Mouse (Mus musculus): ENCODE measurements at regions not wholly inside any gene's neighbourhood (a gene's known extent, or its start where the extent isn't known, plus 50 kb on each side); places are given as distances from the start of the nearest gene placed in this dataset.

- Histone ChIP-seq H3K4me1 (ENCODE audit: control insufficient read depth, insufficient read depth, low read length) (no peaks in the 10 kb centered on the region), H3K4me3 (replicated peaks; ENCODE audit: extremely low read depth, low read depth, low read length) (no peak overlapping the region)
- WGBS: 80% methylated on average over 5 of the region's 5 CpGs
- no peak for DNase-seq
- TF ChIP-seq CTCF (IDR thresholded peaks at IDR 0.05; ENCODE audit: insufficient read depth, low read length): no peak
- TF ChIP-seq POLR2A (IDR thresholded peaks at IDR 0.05; ENCODE audit: borderline replicate concordance, extremely low read depth, low read depth, low read length): no peak
Observed at GRCm38 (mm10) chr15:51324211-51324610, 2560.5 kb upstream of the Gm7489 start.

- 50% methylated on average over 5 of the region's 5 CpGs for WGBS
- Histone ChIP-seq H3K4me3 (replicated peaks; ENCODE audit: extremely low read depth, low read depth, low read length) (no peak overlapping the region), H3K4me1 (ENCODE audit: control insufficient read depth, insufficient read depth, low read length) (no peaks in the 10 kb centered on the region)
- DNase-seq: no peak
- TF ChIP-seq CTCF (IDR thresholded peaks at IDR 0.05; ENCODE audit: insufficient read depth, low read length): no peak
- no peak for TF ChIP-seq POLR2A (IDR thresholded peaks at IDR 0.05; ENCODE audit: borderline replicate concordance, extremely low read depth, low read depth, low read length)
Observed at GRCm38 (mm10) chr15:51327702-51328101, 2557.0 kb upstream of the Gm7489 start.

- H3K4me3 ChIP-seq (replicated peaks; ENCODE audit: extremely low read depth, low read depth, low read length): no peak overlapping the region
- WGBS: 55% methylated on average over 1 of the region's 1 CpGs
- H3K4me1 ChIP-seq (ENCODE audit: control insufficient read depth, insufficient read depth, low read length): no peaks in the 10 kb centered on the region
- DNase-seq: no peak
- no peak for TF ChIP-seq CTCF (IDR thresholded peaks at IDR 0.05; ENCODE audit: insufficient read depth, low read length)
- no peak for TF ChIP-seq POLR2A (IDR thresholded peaks at IDR 0.05; ENCODE audit: borderline replicate concordance, extremely low read depth, low read depth, low read length)
Observed at GRCm38 (mm10) chr15:51336441-51336840, 2548.3 kb upstream of the Gm7489 start.

GRCm38 (mm10) chr15:51346301-51346700 is 2538.4 kb upstream of the Gm7489 start:
- DNase-seq: no peak
- H3K4me1 ChIP-seq (ENCODE audit: control insufficient read depth, insufficient read depth, low read length): no peaks in the 10 kb centered on the region
- TF ChIP-seq POLR2A (IDR thresholded peaks at IDR 0.05; ENCODE audit: borderline replicate concordance, extremely low read depth, low read depth, low read length): no peak
- TF ChIP-seq CTCF (IDR thresholded peaks at IDR 0.05; ENCODE audit: insufficient read depth, low read length): no peak
- no peak overlapping the region for H3K4me3 ChIP-seq (replicated peaks; ENCODE audit: extremely low read depth, low read depth, low read length)
- WGBS: 65% methylated on average over 4 of the region's 4 CpGs

- Histone ChIP-seq H3K4me3 (replicated peaks; ENCODE audit: extremely low read depth, low read depth, low read length) (no peak overlapping the region), H3K4me1 (ENCODE audit: control insufficient read depth, insufficient read depth, low read length) (no peaks in the 10 kb centered on the region)
- WGBS: 29% methylated on average over 7 of the region's 7 CpGs
- no peak for DNase-seq
- TF ChIP-seq POLR2A (IDR thresholded peaks at IDR 0.05; ENCODE audit: borderline replicate concordance, extremely low read depth, low read depth, low read length): no peak
- no peak for TF ChIP-seq CTCF (IDR thresholded peaks at IDR 0.05; ENCODE audit: insufficient read depth, low read length)
Observed at GRCm38 (mm10) chr15:51363391-51363790, 2521.3 kb upstream of the Gm7489 start.

- no peak for DNase-seq
- TF ChIP-seq CTCF (IDR thresholded peaks at IDR 0.05; ENCODE audit: insufficient read depth, low read length) (no peak), POLR2A (IDR thresholded peaks at IDR 0.05; ENCODE audit: borderline replicate concordance, extremely low read depth, low read depth, low read length) (no peak)
- Histone ChIP-seq H3K4me1 (ENCODE audit: control insufficient read depth, insufficient read depth, low read length) (no peaks in the 10 kb centered on the region), H3K4me3 (replicated peaks; ENCODE audit: extremely low read depth, low read depth, low read length) (no peak overlapping the region)
Observed at GRCm38 (mm10) chr15:51371162-51371561, 2513.5 kb upstream of the Gm7489 start.

- H3K4me1 ChIP-seq (ENCODE audit: control insufficient read depth, insufficient read depth, low read length): no peaks in the 10 kb centered on the region
- DNase-seq: no peak
- WGBS: 85% methylated on average over 2 of the region's 2 CpGs
- TF ChIP-seq POLR2A (IDR thresholded peaks at IDR 0.05; ENCODE audit: borderline replicate concordance, extremely low read depth, low read depth, low read length) (no peak), CTCF (IDR thresholded peaks at IDR 0.05; ENCODE audit: insufficient read depth, low read length) (no peak)
- no peak overlapping the region for H3K4me3 ChIP-seq (replicated peaks; ENCODE audit: extremely low read depth, low read depth, low read length)
Observed at GRCm38 (mm10) chr15:51390383-51390782, 2494.3 kb upstream of the Gm7489 start.

- no peak for DNase-seq
- Histone ChIP-seq H3K4me3 (replicated peaks; ENCODE audit: extremely low read depth, low read depth, low read length) (no peak overlapping the region), H3K4me1 (ENCODE audit: control insufficient read depth, insufficient read depth, low read length) (no peaks in the 10 kb centered on the region)
- no peak for TF ChIP-seq CTCF (IDR thresholded peaks at IDR 0.05; ENCODE audit: insufficient read depth, low read length)
- no peak for TF ChIP-seq POLR2A (IDR thresholded peaks at IDR 0.05; ENCODE audit: borderline replicate concordance, extremely low read depth, low read depth, low read length)
- WGBS: 91% methylated on average over 2 of the region's 2 CpGs
Observed at GRCm38 (mm10) chr15:51391352-51391751, 2493.4 kb upstream of the Gm7489 start.

GRCm38 (mm10) chr15:51392449-51393405 is 2492.0 kb upstream of the Gm7489 start:
- no peak for DNase-seq
- 65% methylated on average over 7 of the region's 7 CpGs for WGBS
- no peak for TF ChIP-seq CTCF (IDR thresholded peaks at IDR 0.05; ENCODE audit: insufficient read depth, low read length)
- no peak overlapping the region for H3K4me3 ChIP-seq (replicated peaks; ENCODE audit: extremely low read depth, low read depth, low read length)
- H3K4me1 ChIP-seq (ENCODE audit: control insufficient read depth, insufficient read depth, low read length): no peaks in the 10 kb centered on the region

GRCm38 (mm10) chr15:51395961-51396360 is 2488.7 kb upstream of the Gm7489 start:
- WGBS: 80% methylated on average over 8 of the region's 8 CpGs
- TF ChIP-seq CTCF (IDR thresholded peaks at IDR 0.05; ENCODE audit: insufficient read depth, low read length) (no peak), POLR2A (IDR thresholded peaks at IDR 0.05; ENCODE audit: borderline replicate concordance, extremely low read depth, low read depth, low read length) (no peak)
- DNase-seq: no peak
- H3K4me3 ChIP-seq (replicated peaks; ENCODE audit: extremely low read depth, low read depth, low read length): no peak overlapping the region
- H3K4me1 ChIP-seq (ENCODE audit: control insufficient read depth, insufficient read depth, low read length): no peaks in the 10 kb centered on the region

Data from lung, adult 2 months (tissue).